Mouse (Mus musculus) heart, embryonic 15.5 days (tissue): ENCODE results near the gene Btbd6. TPM values are rescaled to one million over a fixed set of nuclear protein-coding genes. Genes with fewer than 3 reads are reported as not detected.

Source experiments
- ATAC-seq: fragments of 200-750 bp; cut with Nextera tagmentation; replicated peaks from 2 replicates; pipeline ENCODE4 v1.8.0; 2017; ENCODE audit warnings: low read depth, moderate TSS enrichment; ENCODE audit not compliant: insufficient number of reproducible peaks, insufficient read depth, low FRiP score
- H3K27ac ChIP-seq: fragments of 300-500 bp; sonication (generic); 2 replicates; pipeline ENCODE4 v1.5.1; 2015; ENCODE audit warnings: mild to moderate bottlenecking, inconsistent platforms
- H3K27me3 ChIP-seq: fragments of 300-500 bp; sonication (generic); 2 replicates; pipeline ENCODE4 v1.6.1; 2015; ENCODE audit warnings: inconsistent platforms
- H3K36me3 ChIP-seq: fragments of 300-500 bp; sonication (generic); 2 replicates; pipeline ENCODE4 v1.6.1; 2015; ENCODE audit warnings: mild to moderate bottlenecking, inconsistent platforms
- H3K4me1 ChIP-seq: fragments of 300-500 bp; sonication (generic); replicated peaks from 2 replicates; pipeline ENCODE4 v1.6.1; 2015; ENCODE audit warnings: inconsistent platforms
- H3K4me2 ChIP-seq: fragments of 300-500 bp; sonication (generic); 2 replicates; pipeline ENCODE4 v1.6.1; 2015; ENCODE audit warnings: inconsistent platforms, mild to moderate bottlenecking, moderate library complexity
- H3K4me3 ChIP-seq: fragments of 300-500 bp; sonication (generic); 2 replicates; pipeline ENCODE4 v1.5.1; 2015; ENCODE audit warnings: mild to moderate bottlenecking, inconsistent platforms
- H3K9ac ChIP-seq: fragments of 300-500 bp; sonication (generic); 2 replicates; pipeline ENCODE4 v1.6.1; 2015; ENCODE audit warnings: mild to moderate bottlenecking, inconsistent platforms
- H3K9me3 ChIP-seq: fragments of 300-500 bp; sonication (generic); replicated peaks from 2 replicates; pipeline ENCODE4 v1.6.1; 2016; ENCODE audit warnings: inconsistent platforms
- WGBS: fragments of 180-500 bp; shearing (Covaris S2); methylation state at CpG from one replicate; pipeline ENCODE4 v1.1.7; 2015; ENCODE audit warnings: mixed read lengths; 5-methylcytosine and 5-hydroxymethylcytosine counted together
- polyA plus RNA-seq: library from polyadenylated mRNA; unstranded; fragments of >200 nt; fragmentation: Nextera tagmentation; extraction: Ambion mirVana; gene quantifications from 2 replicates; pipeline ENCODE4 v1.2.1, GENCODE M21; 2015

Btbd6 gene
- polyA plus RNA-seq, 1 experiment from 2014 or later: 19.4 TPM

DNA sequence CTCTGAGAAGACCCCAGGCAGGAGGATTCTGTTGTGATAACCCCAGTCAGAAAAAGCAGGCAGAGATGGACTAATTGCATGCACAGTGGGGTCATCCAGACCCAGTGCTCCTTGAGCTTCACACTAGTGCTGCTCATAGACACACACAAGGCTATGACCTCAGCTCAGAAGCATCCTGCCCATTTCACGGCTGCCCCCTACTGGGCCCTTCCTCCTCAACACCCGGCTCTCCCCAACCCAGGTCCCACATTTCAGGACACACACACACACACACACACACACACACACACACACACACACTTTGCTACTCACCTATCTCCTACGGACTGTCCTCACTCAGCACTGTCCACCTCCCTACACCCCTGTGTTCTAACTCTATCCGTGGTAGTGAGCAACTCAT lies 18.0 kb upstream of the Btbd6 start:
- no peaks in the 10 kb centered on the region for H3K27me3 ChIP-seq
- no peak overlapping the region for H3K9ac ChIP-seq

DNA sequence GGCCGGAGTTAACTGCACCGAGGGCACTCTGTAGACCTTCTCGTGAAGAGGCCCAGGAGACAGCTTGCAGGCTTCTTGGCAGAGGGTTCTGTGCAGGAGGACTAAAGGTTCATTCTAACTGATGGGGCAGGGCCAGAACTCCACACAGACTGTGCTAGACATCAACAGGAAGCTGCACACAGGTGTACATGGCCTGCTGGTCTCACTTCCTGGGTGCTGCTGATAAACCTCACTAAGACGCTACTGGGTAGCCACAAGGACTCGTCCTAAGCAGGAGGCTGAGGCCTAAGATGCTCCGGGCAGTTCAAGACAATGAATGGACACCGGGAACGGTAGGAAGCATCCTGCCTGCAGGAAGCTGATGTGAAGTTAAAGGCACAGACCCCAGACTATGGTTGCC lies 16.9 kb upstream of the Btbd6 start:
- Histone ChIP-seq H3K9ac (no peak overlapping the region), H3K27ac (no peak overlapping the region), H3K4me3 (no peak overlapping the region), H3K4me1 (peaks cover 38% of the 10 kb centered on the region), H3K27me3 (no peaks in the 10 kb centered on the region), H3K9me3 (no peaks in the 10 kb centered on the region), H3K4me2 (no peak overlapping the region), H3K36me3 (peaks cover 49% of the 10 kb centered on the region)
- no peak for ATAC-seq
- 68% methylated on average over 8 of the region's 8 CpGs for WGBS

More for the DNA sequence above, 18.0 kb upstream of the Btbd6 start:
- Histone ChIP-seq H3K36me3 (peaks cover 39% of the 10 kb centered on the region), H3K9me3 (no peaks in the 10 kb centered on the region), H3K4me1 (peaks cover 40% of the 10 kb centered on the region), H3K27ac (peak overlapping the region; percentile 43), H3K4me3 (no peak overlapping the region), H3K4me2 (no peak overlapping the region)
- peak; percentile 54 for ATAC-seq
- 32% methylated on average over 4 of the region's 4 CpGs for WGBS

DNA sequence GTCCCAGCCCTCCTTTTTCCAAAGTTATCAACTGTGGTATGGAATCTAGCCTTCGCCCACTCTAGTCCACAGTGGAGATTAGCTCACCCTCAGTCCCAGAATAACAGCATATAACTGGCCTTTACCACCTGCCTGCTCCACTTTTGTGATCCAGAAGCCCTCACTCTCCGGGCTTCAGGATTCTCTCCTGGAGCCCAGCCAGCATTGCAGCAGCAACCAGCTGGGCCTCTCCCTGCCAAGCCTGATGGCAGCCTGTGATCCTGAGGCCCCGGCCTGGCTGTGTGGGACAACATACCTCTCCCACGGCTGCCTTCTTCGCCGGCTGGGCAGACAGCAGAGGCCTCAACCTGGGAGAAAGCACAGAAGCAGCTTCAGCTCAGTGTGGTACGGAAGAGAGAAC lies 14.9 kb upstream of the Btbd6 start:
- Histone ChIP-seq H3K36me3 (peaks cover 67% of the 10 kb centered on the region), H3K4me1 (peaks cover 36% of the 10 kb centered on the region), H3K4me2 (no peak overlapping the region), H3K9ac (peak overlapping the region; percentile 49), H3K9me3 (no peaks in the 10 kb centered on the region), H3K27me3 (no peaks in the 10 kb centered on the region), H3K4me3 (no peak overlapping the region), H3K27ac (peak overlapping the region; percentile 91)
- peak; percentile 79 for ATAC-seq
- WGBS: 44% methylated on average over 7 of the region's 7 CpGs

DNA sequence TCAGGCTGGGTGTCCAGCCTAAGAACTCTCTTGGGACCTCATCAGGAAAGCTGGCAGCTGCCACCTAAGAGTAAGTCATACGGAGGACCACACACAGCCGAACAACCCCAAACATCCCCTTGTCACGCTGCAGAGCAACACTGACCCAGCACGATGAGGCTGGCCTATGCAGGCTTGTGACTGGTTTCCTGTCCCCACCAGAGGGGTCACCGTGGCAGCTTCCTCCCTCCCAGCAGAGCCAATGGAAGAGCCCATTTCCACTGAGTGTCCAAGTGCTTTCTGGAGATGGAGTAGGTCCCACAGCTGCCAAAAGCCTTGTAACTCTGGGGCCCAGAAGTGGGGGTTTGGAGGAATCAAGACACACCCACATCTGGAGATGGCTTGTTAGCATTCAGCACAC lies 14.4 kb upstream of the Btbd6 start:
- peak overlapping the region; percentile 49 for H3K9ac ChIP-seq
- H3K4me2 ChIP-seq: no peak overlapping the region
- H3K4me1 ChIP-seq: peaks cover 36% of the 10 kb centered on the region
- ATAC-seq: no peak
- 69% methylated on average over 5 of the region's 5 CpGs for WGBS
- H3K27me3 ChIP-seq: no peaks in the 10 kb centered on the region
- H3K36me3 ChIP-seq: peaks cover 72% of the 10 kb centered on the region
- peak overlapping the region; percentile 91 for H3K27ac ChIP-seq
- H3K4me3 ChIP-seq: no peak overlapping the region
- H3K9me3 ChIP-seq: no peaks in the 10 kb centered on the region

DNA sequence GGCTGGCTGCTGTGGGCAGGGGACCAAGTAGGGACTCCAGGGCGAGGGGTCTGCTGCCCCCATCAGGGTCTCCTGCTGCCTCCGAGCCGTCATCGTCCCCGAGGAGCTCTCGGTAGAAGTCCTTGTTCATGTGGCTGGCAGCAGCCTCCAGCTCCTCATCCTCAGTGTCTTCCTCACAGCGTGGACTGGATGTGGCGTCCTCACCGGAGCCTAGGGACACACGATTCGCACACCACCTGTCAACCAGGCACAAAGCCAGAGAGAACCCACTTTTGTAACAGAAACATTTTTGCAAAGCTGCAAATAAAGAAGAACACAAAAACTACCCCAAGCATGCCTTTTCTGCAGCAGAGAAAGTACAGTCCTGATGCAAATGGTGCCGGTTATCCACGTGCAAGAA lies 10.5 kb upstream of the Btbd6 start:
- H3K4me3 ChIP-seq: no peak overlapping the region
- H3K36me3 ChIP-seq: peaks cover 95% of the 10 kb centered on the region
- no peak for ATAC-seq
- no peak overlapping the region for H3K27ac ChIP-seq
- no peaks in the 10 kb centered on the region for H3K27me3 ChIP-seq
- no peak overlapping the region for H3K4me2 ChIP-seq
- no peak overlapping the region for H3K9ac ChIP-seq
- 92% methylated on average over 13 of the region's 13 CpGs for WGBS
- peaks cover 19% of the 10 kb centered on the region for H3K4me1 ChIP-seq
- H3K9me3 ChIP-seq: no peaks in the 10 kb centered on the region

DNA sequence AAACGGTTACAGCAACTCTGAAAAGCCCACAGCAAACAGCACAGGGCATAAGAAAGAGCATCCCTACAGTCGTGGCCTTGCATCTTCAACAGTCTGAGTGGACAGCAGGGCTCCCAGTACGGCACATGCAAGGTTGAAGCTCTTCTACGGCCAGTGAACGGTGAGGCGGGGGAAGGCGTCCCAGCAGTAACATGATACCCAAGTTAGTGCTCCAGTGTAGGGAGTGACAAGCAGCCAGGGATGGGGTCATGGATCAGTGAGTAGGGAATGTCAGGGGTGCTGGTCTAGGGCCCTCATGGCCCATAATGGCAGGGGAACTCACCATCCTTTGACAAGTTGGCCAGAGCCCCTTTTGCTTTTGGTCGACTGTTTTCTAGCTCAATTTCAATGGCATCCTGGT lies 7.3 kb upstream of the Btbd6 start:
- Histone ChIP-seq H3K9ac (no peak overlapping the region), H3K4me2 (no peak overlapping the region), H3K9me3 (no peaks in the 10 kb centered on the region), H3K27ac (no peak overlapping the region), H3K36me3 (peaks cover 94% of the 10 kb centered on the region), H3K27me3 (no peaks in the 10 kb centered on the region), H3K4me1 (no peaks in the 10 kb centered on the region), H3K4me3 (no peak overlapping the region)
- no peak for ATAC-seq
- WGBS: 71% methylated on average over 8 of the region's 8 CpGs

DNA sequence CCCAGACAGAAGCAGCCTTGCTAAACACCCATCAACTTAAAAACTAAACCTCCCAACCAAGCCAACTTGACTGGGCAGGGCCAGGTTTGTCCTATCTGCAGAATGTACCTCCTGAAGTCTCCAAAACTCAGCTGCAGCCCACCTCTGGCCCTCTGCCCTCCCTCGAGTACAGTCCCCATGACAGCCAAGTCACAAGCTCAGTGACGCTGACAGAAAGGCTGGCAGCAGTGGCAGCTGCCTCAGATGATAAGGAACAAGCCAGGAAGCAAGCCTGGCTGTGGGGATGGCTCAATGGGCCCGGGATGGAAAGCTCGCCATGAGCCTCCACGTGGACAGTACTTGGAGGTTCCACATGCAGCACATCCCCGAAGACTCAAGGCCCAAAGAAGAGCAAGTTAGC lies 6.7 kb upstream of the Btbd6 start:
- Histone ChIP-seq H3K4me2 (no peak overlapping the region), H3K4me1 (no peaks in the 10 kb centered on the region), H3K27ac (no peak overlapping the region), H3K27me3 (no peaks in the 10 kb centered on the region), H3K4me3 (no peak overlapping the region), H3K36me3 (peaks cover 93% of the 10 kb centered on the region), H3K9me3 (no peaks in the 10 kb centered on the region), H3K9ac (no peak overlapping the region)
- WGBS: 70% methylated on average over 6 of the region's 6 CpGs
- ATAC-seq: no peak

DNA sequence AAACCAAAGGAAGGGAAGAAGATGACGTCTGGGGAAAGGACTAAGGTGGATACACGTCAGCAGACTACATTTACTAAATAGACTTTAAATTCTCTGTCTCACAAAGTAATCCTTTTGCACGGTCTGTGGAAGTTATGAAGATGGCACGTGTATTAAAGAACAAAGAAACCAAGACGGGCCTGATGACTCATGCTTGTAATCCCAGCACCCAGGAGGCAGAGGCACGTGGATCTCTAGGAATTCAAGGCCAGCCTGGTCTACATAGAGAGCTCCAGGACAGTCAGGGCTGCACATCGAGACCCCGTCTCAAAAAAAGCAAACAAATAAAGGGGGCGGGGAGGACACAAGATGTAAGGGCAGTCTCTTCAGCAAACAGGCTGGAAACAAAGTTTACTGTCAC lies 1.5 kb upstream of the Btbd6 start:
- H3K4me1 ChIP-seq: peaks cover 22% of the 10 kb centered on the region
- H3K9ac ChIP-seq: no peak overlapping the region
- WGBS: 83% methylated on average over 9 of the region's 9 CpGs
- H3K9me3 ChIP-seq: no peaks in the 10 kb centered on the region
- H3K27me3 ChIP-seq: no peaks in the 10 kb centered on the region
- H3K27ac ChIP-seq: no peak overlapping the region
- peaks cover 62% of the 10 kb centered on the region for H3K36me3 ChIP-seq
- no peak overlapping the region for H3K4me3 ChIP-seq
- no peak for ATAC-seq
- H3K4me2 ChIP-seq: no peak overlapping the region

DNA sequence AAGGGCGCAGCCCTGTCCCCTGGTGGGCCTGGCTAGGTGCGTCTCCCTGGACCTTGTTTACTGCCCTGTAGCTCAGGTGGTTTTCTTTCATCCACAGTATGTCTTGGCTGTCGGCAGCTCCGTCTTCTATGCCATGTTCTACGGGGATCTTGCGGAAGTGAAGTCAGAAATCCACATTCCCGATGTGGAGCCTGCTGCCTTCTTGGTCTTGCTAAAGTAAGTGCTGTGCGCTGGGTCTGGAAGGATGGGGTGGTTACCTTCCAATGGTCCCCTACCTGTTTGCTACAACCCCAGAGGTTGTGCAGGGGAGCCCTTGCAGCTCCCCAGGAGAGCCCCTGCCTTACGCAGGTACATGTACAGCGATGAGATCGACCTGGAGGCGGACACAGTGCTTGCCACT lies 874 bp downstream of the Btbd6 start:
- peaks cover 53% of the 10 kb centered on the region for H3K36me3 ChIP-seq
- peaks cover 27% of the 10 kb centered on the region for H3K4me1 ChIP-seq
- 42% methylated on average over 12 of the region's 12 CpGs for WGBS

DNA sequence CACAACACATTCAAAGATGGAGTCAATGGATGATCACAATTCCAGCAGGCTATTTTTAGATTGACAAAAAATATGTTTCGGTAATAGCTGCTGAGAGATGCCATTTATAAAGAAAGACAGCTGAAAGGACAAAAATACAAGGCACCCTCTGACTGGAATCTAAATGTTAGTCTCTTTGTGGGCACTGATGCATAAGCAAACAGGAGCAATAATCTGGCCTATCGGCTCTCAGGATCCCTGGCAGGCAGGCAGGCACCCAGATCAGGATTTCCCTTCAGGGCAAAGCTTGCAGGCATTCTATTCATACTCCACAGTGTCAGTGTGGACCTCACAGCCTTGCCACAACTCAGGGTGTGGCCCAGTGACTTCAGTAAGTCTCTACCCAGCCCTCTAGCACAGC lies 5.7 kb downstream of the Btbd6 start:
- WGBS: 51% methylated on average over 2 of the region's 2 CpGs
- peak overlapping the region; percentile 29 for H3K27ac ChIP-seq

More for the DNA sequence above, 874 bp downstream of the Btbd6 start:
- Histone ChIP-seq H3K4me2 (peak overlapping the region; percentile 88), H3K9me3 (no peaks in the 10 kb centered on the region), H3K4me3 (peak overlapping the region; percentile 71), H3K27ac (peak overlapping the region; percentile 92), H3K9ac (peak overlapping the region; percentile 80), H3K27me3 (no peaks in the 10 kb centered on the region)
- no peak for ATAC-seq

DNA sequence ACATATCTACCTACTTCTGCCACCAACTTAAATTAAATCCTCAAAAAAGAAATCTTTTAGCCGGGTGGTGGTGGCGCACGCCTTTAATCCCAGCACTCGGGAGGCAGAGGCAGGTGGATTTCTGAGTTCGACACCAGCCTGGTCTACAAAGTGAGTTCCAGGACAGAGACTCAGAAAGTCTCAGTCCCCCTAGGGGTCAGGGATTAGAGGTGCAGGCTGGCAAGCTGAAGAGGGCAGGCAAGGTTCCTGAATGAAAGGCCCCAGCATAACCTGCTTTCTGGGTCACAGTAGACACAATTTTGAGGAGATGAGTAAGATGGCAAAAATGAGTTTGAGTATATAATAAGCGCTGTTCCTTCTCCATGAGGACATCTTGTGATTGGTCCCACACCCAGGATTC lies 9.1 kb downstream of the Btbd6 start:
- Histone ChIP-seq H3K9ac (no peak overlapping the region), H3K4me3 (no peak overlapping the region), H3K27me3 (no peaks in the 10 kb centered on the region), H3K27ac (no peak overlapping the region), H3K4me2 (no peak overlapping the region), H3K4me1 (peaks cover 14% of the 10 kb centered on the region; the same call in 1 of the 2 replicates), H3K9me3 (no peaks in the 10 kb centered on the region), H3K36me3 (peaks cover 49% of the 10 kb centered on the region)
- WGBS: 94% methylated on average over 6 of the region's 6 CpGs
- no peak for ATAC-seq

More for the DNA sequence above, 5.7 kb downstream of the Btbd6 start:
- H3K4me2 ChIP-seq: no peak overlapping the region
- no peaks in the 10 kb centered on the region for H3K27me3 ChIP-seq
- 0 out of 2 replicates have a peak overlapping the region, but pooled peaks have one; percentile 13 for H3K9ac ChIP-seq
- no peak for ATAC-seq
- H3K36me3 ChIP-seq: peaks cover 66% of the 10 kb centered on the region
- H3K9me3 ChIP-seq: no peaks in the 10 kb centered on the region
- peaks cover 19% of the 10 kb centered on the region for H3K4me1 ChIP-seq
- no peak overlapping the region for H3K4me3 ChIP-seq

DNA sequence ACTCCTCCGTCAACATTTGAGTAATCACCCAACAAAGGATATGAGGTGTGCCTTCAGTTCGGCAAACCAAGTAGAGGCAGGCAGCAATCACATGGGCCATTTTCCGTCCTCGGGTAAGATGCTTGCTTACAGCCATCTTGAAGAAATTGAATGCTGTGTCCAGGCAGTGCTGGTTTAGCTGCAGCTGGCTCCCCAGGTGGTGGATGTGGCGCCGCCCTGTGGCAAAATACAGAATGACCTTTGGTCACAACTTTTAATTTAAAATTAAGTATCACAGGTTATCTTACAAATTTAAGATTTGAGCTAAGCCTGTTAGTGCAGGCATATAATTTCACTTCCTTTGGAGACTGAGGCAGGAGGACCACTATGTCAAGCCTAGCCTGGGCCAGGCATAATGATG lies 11.6 kb downstream of the Btbd6 start:
- Histone ChIP-seq H3K36me3 (peaks cover 44% of the 10 kb centered on the region), H3K4me1 (peaks cover 11% of the 10 kb centered on the region), H3K4me2 (no peak overlapping the region), H3K4me3 (no peak overlapping the region), H3K27ac (no peak overlapping the region), H3K9ac (no peak overlapping the region), H3K9me3 (no peaks in the 10 kb centered on the region), H3K27me3 (no peaks in the 10 kb centered on the region)
- WGBS: 73% methylated on average over 6 of the region's 6 CpGs
- no peak for ATAC-seq
